Mouse (Mus musculus) neutrophil, adult 5-6 weeks (primary cell): Measurements from ENCODE around the gene Cracr2a. TPM values are rescaled to one million over a fixed set of nuclear protein-coding genes. Genes with fewer than 3 reads are reported as not detected.

Experiments used
- ATAC-seq: fragments of 151-379, 151-347 bp; 2 replicates; pipeline ENCODE4 v1.8.0; 2017; ENCODE audit warnings: mild to moderate bottlenecking, moderate TSS enrichment; ENCODE audit not compliant: insufficient number of reproducible peaks, poor library complexity, low FRiP score, severe bottlenecking; ENCODE audit errors: extremely low read depth
- total RNA-seq: library from RNA; stranded (forward); fragments of 200-1000 nt; gene quantifications from 2 replicates; pipeline ENCODE4 v1.2.3, GENCODE M21; 2017

Cracr2a gene
- total RNA-seq, 1 experiment from 2014 or later = 9.9 TPM

- peak; percentile 36; the same call in 1 of the 2 replicates for ATAC-seq
Observed at GRCm38 (mm10) chr6:127614083-127614984, 53.2 kb downstream of the Cracr2a start.

- no peak for ATAC-seq
Observed at GRCm38 (mm10) chr6:127616623-127617022, 55.5 kb downstream of the Cracr2a start.

- no peak for ATAC-seq
Observed at GRCm38 (mm10) chr6:127617258-127618025, 56.3 kb downstream of the Cracr2a start.

GRCm38 (mm10) chr6:127618686-127619085, 57.5 kb downstream of the Cracr2a start:
- no peak for ATAC-seq

- ATAC-seq = no peak
Observed at GRCm38 (mm10) chr6:127625135-127625534, 64.0 kb downstream of the Cracr2a start.

- ATAC-seq = no peak
Observed at GRCm38 (mm10) chr6:127627453-127627852, 66.3 kb downstream of the Cracr2a start.

- no peak for ATAC-seq
Observed at GRCm38 (mm10) chr6:127629249-127629648, 68.1 kb downstream of the Cracr2a start.

GRCm38 (mm10) chr6:127634858-127635257, 73.7 kb downstream of the Cracr2a start:
- no peak for ATAC-seq

GRCm38 (mm10) chr6:127635462-127636189, 74.5 kb downstream of the Cracr2a start:
- no peak for ATAC-seq

GRCm38 (mm10) chr6:127641077-127641801, 80.1 kb downstream of the Cracr2a start:
- no peak for ATAC-seq

GRCm38 (mm10) chr6:127655988-127656387, 94.8 kb downstream of the Cracr2a start:
- ATAC-seq = no peak

- no peak for ATAC-seq
Observed at GRCm38 (mm10) chr6:127657152-127657551, 96.0 kb downstream of the Cracr2a start.

- no peak for ATAC-seq
Observed at GRCm38 (mm10) chr6:127659472-127659871, 98.3 kb downstream of the Cracr2a start.

GRCm38 (mm10) chr6:127659966-127660365, 98.8 kb downstream of the Cracr2a start:
- ATAC-seq = no peak

GRCm38 (mm10) chr6:127661717-127662292, 100.7 kb downstream of the Cracr2a start:
- ATAC-seq = no peak

GRCm38 (mm10) chr6:127663263-127663662, 102.1 kb downstream of the Cracr2a start:
- ATAC-seq = no peak

GRCm38 (mm10) chr6:127669313-127669712, 108.2 kb downstream of the Cracr2a start:
- no peak for ATAC-seq

GRCm38 (mm10) chr6:127670031-127670430, 108.9 kb downstream of the Cracr2a start:
- no peak for ATAC-seq
